Comparison of ENCODE assay signal across 11 mouse cellular contexts in the genomic region with DNA sequence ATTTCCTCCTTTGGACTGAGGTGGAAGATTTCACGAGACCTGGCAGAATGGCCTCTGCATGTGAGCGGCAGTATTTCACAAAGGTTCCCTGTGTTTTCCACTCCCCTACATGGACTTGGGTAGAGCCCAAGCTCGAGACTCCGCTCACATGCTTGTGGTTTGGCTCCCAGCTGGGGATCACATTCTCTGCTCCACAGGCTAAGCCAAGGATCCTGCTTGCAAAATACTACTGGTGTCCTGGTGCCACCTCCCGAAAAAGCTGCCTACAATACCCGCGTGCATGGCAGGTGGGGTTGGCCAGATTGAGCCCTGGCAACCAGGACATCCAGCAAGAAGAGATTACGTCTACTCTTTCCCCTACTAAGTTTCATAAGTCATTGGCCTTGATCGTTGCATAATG. TPM values are rescaled to one million over a fixed set of nuclear protein-coding genes. Genes with fewer than 3 reads are reported as not detected.
DNase-seq lines count a peak whose midpoint lies in the region; ATAC-seq and TF ChIP-seq lines count a peak whose summit lies in the region.
"Had no signal": no experiment of that assay in that cellular context is flagged by ENCODE, and none has a peak within 500 bp of the region (broad histone marks: within the 10 kb centered on the region; RNA-seq: fewer than 3 reads in every experiment).

No protein-coding gene starts in this region.

- ATAC-seq in forebrain, embryonic 12.5 days (ENCODE audit: low FRiP score), result no peak
- ATAC-seq: intestine, embryonic 15.5 days had no signal

- peak overlapping the region; percentile 67 for H3K27ac ChIP-seq in heart, adult 2 months
- H3K27ac ChIP-seq in heart, embryonic 10.5 days, result no peak overlapping the region
- H3K27ac ChIP-seq in forebrain, embryonic 12.5 days, result no peak overlapping the region
- H3K27ac ChIP-seq: intestine, embryonic 15.5 days; liver, embryonic 15.5 days had no signal

- WGBS in heart, adult 2 months, result 58% methylated on average over 9 of the region's 9 CpGs
- WGBS in heart, embryonic 10.5 days, result 90% methylated on average over 9 of the region's 9 CpGs
- 75% methylated on average over 9 of the region's 9 CpGs for WGBS in lung, adult 2 months
- 92% methylated on average over 9 of the region's 9 CpGs for WGBS in forebrain, embryonic 12.5 days

- peaks cover 2% of the 10 kb centered on the region; the same call in 1 of the 2 replicates for H3K4me1 ChIP-seq in heart, adult 2 months (ENCODE audit: control insufficient read depth, insufficient read depth, low read length)
- peaks cover 39% of the 10 kb centered on the region for H3K4me1 ChIP-seq in heart, embryonic 10.5 days
- no peaks in the 10 kb centered on the region for H3K4me1 ChIP-seq in lung, adult 2 months (ENCODE audit: control insufficient read depth, insufficient read depth, low read length)
- 0 out of 2 replicates have a peak, but pooled peaks cover 4% of the 10 kb centered on the region for H3K4me1 ChIP-seq in forebrain, embryonic 12.5 days
- H3K4me1 ChIP-seq: liver, embryonic 15.5 days had no signal

- H3K79me2 ChIP-seq in heart, adult 2 months (replicated peaks; ENCODE audit: control insufficient read depth, insufficient read depth, low read length), result no peaks in the 10 kb centered on the region

- no peak overlapping the region for H3K9ac ChIP-seq in heart, adult 2 months (ENCODE audit: low read depth, low read length)
- H3K9ac ChIP-seq in forebrain, embryonic 12.5 days, result no peak overlapping the region
- H3K9ac ChIP-seq: intestine, embryonic 15.5 days; liver, embryonic 15.5 days had no signal

- H3K36me3 ChIP-seq in heart, adult 2 months (ENCODE audit: control insufficient read depth, insufficient read depth, low read length), result no peaks in the 10 kb centered on the region; the same call in 1 of the 2 replicates
- no peaks in the 10 kb centered on the region for H3K36me3 ChIP-seq in heart, embryonic 10.5 days
- no peaks in the 10 kb centered on the region for H3K36me3 ChIP-seq in forebrain, embryonic 12.5 days (replicated peaks)
- H3K36me3 ChIP-seq: intestine, embryonic 15.5 days; liver, embryonic 15.5 days had no signal

- peak; percentile 72 to 86 for DNase-seq in heart, adult 2 months
- DNase-seq in heart, embryonic 10.5 days (ENCODE audit: low spot score), result no peak
- DNase-seq in adrenal gland, postnatal 36 days, result peak; percentile 41 to 62
- DNase-seq in gastrocnemius, adult 8-10 months (ENCODE audit: low spot score in 2 of 2), result peak; percentile 61 to 70
- DNase-seq in lung, adult 2 months, result peak; percentile 9
- no peak for DNase-seq in right cerebral cortex, postnatal 4 days
- DNase-seq in right cerebral cortex, adult 18-20 months, result no peak

- TF ChIP-seq CTCF in heart, adult 2 months (IDR thresholded peaks at IDR 0.05), result peak; percentile 34
- no peak for TF ChIP-seq CTCF in lung, adult 2 months (IDR thresholded peaks at IDR 0.05; ENCODE audit: insufficient read depth, low read length)

- intact Hi-C loops in heart, adult 2 months (cut with DNase I), result loop anchor here (1.0 to 10.0 kb wide), 4 partner anchors 67 to 551 kb away; no protein-coding TSS in a partner anchor

- no peak for TF ChIP-seq POLR2A in heart, adult 2 months (IDR thresholded peaks at IDR 0.05; ENCODE audit: insufficient read depth, low read depth, low read length)
- TF ChIP-seq POLR2A in lung, adult 2 months (IDR thresholded peaks at IDR 0.05; ENCODE audit: borderline replicate concordance, extremely low read depth, low read depth, low read length), result no peak

- no peak overlapping the region for H3K4me3 ChIP-seq in heart, adult 2 months
- no peak overlapping the region for H3K4me3 ChIP-seq in heart, embryonic 10.5 days
- H3K4me3 ChIP-seq in lung, adult 2 months (replicated peaks; ENCODE audit: extremely low read depth, low read depth, low read length), result no peak overlapping the region
- no peak overlapping the region for H3K4me3 ChIP-seq in forebrain, embryonic 12.5 days (replicated peaks)
- H3K4me3 ChIP-seq: erythroblast, embryonic 14.5 days; intestine, embryonic 15.5 days; liver, embryonic 15.5 days had no signal

- H3K27me3 ChIP-seq in heart, adult 2 months (ENCODE audit: control insufficient read depth, insufficient read depth, low read length), result no peaks in the 10 kb centered on the region
- H3K27me3 ChIP-seq in heart, embryonic 10.5 days (ENCODE audit: insufficient read depth, poor library complexity, severe bottlenecking), result no peaks in the 10 kb centered on the region
- no peaks in the 10 kb centered on the region for H3K27me3 ChIP-seq in forebrain, embryonic 12.5 days
- H3K27me3 ChIP-seq: intestine, embryonic 15.5 days; liver, embryonic 15.5 days had no signal

- no peak overlapping the region for H3K4me2 ChIP-seq in forebrain, embryonic 12.5 days
- H3K4me2 ChIP-seq: intestine, embryonic 15.5 days; liver, embryonic 15.5 days had no signal

- no peaks in the 10 kb centered on the region for H3K9me3 ChIP-seq in heart, embryonic 10.5 days
- no peaks in the 10 kb centered on the region for H3K9me3 ChIP-seq in forebrain, embryonic 12.5 days
- H3K9me3 ChIP-seq: intestine, embryonic 15.5 days; liver, embryonic 15.5 days had no signal

- peak; percentile 99 for TF ChIP-seq EP300 in heart, adult 2 months (IDR thresholded peaks at IDR 0.05; ENCODE audit: insufficient read depth, low read depth, low read length)

RNA-seq across cellular contexts. Expression of a gene that starts 28.1 kb away (rescaled TPM):
- 100 to 1,000 TPM; 129 to 146 TPM for total RNA-seq in heart, adult 2 months (2021)
- polyA plus RNA-seq in heart, adult 2 months (2012; rRNA removed), result 27.9 and 46.5 TPM in 2 replicates
- polyA plus RNA-seq in heart, embryonic 10.5 days (2016; fragmentation: Nextera tagmentation; extraction: Ambion mirVana), result 21.2 and 39.8 TPM in 2 replicates
- total RNA-seq in adrenal gland, postnatal 36 days (2021), result 1 to 10 TPM; 7.6 to 8.3 TPM
- total RNA-seq in gastrocnemius, adult 8-10 months (2022), result 10 to 100 TPM; 26.3 to 47.8 (median 38.9) TPM
- polyA plus RNA-seq in lung, adult 2 months (2012; rRNA removed), result 1.1 and 2.6 TPM in 2 replicates
- polyA plus RNA-seq in forebrain, embryonic 12.5 days (2016; fragmentation: Nextera tagmentation; extraction: Ambion mirVana), result 4.5 and 5.5 TPM in 2 replicates
- polyA plus RNA-seq: erythroblast, embryonic 14.5 days had no signal

Comparison
In these comparisons a context has a peak if more than half of its experiments do, and no peak if none do; other contexts are left out.
1. DNase-seq: peak in heart, adult 2 months (2 of 2), adrenal gland, postnatal 36 days (2 of 2), gastrocnemius, adult 8-10 months (2 of 2) and lung, adult 2 months (single experiment); none in heart, embryonic 10.5 days (single experiment), right cerebral cortex, postnatal 4 days (single experiment) and right cerebral cortex, adult 18-20 months (single experiment).